Mouse (Mus musculus) hindbrain, embryonic 10.5 days (tissue): ENCODE measurements around the gene Krtcap3. TPM values are rescaled to one million over a fixed set of nuclear protein-coding genes. Genes with fewer than 3 reads are reported as not detected.

Experiments used
- DNase-seq: peaks from one replicate; pipeline ENCODE4 v3.0.0-alpha.2; 2017; ENCODE audit warnings: low spot score
- H3K27ac ChIP-seq: fragments of 300-500 bp; sonication (generic); 2 replicates; pipeline ENCODE4 v1.5.1; 2016; ENCODE audit warnings: mild to moderate bottlenecking, moderate library complexity
- H3K27me3 ChIP-seq: fragments of 300-500 bp; sonication (generic); 2 replicates; pipeline ENCODE4 v1.6.1; 2016; ENCODE audit warnings: mild to moderate bottlenecking; ENCODE audit not compliant: poor library complexity, insufficient read depth, severe bottlenecking
- H3K36me3 ChIP-seq: fragments of 300-500 bp; sonication (generic); 2 replicates; pipeline ENCODE4 v1.6.1; 2016; ENCODE audit warnings: mild to moderate bottlenecking, moderate library complexity
- H3K4me1 ChIP-seq: fragments of 300-500 bp; sonication (generic); replicated peaks from 2 replicates; pipeline ENCODE4 v1.6.1; 2016; ENCODE audit warnings: mild to moderate bottlenecking
- H3K4me3 ChIP-seq: fragments of 300-500 bp; sonication (generic); 2 replicates; pipeline ENCODE4 v1.5.1; 2016; ENCODE audit warnings: mild to moderate bottlenecking, moderate library complexity
- H3K9me3 ChIP-seq: fragments of 300-500 bp; sonication (generic); 2 replicates; pipeline ENCODE4 v1.6.1; 2016; ENCODE audit warnings: mild to moderate bottlenecking, moderate library complexity
- WGBS: fragments of 180-500 bp; shearing (Covaris S2); methylation state at CpG from one replicate; pipeline ENCODE4 v1.1.7; 2016; 5-methylcytosine and 5-hydroxymethylcytosine counted together
- polyA plus RNA-seq: library from polyadenylated mRNA; unstranded; fragments of >200 nt; fragmentation: Nextera tagmentation; extraction: Ambion mirVana; gene quantifications from 2 replicates; pipeline ENCODE4 v1.2.1, GENCODE M21; 2016

Gene Krtcap3
- polyA plus RNA-seq, 1 experiment from 2014 or later = 3.9 TPM

DNA sequence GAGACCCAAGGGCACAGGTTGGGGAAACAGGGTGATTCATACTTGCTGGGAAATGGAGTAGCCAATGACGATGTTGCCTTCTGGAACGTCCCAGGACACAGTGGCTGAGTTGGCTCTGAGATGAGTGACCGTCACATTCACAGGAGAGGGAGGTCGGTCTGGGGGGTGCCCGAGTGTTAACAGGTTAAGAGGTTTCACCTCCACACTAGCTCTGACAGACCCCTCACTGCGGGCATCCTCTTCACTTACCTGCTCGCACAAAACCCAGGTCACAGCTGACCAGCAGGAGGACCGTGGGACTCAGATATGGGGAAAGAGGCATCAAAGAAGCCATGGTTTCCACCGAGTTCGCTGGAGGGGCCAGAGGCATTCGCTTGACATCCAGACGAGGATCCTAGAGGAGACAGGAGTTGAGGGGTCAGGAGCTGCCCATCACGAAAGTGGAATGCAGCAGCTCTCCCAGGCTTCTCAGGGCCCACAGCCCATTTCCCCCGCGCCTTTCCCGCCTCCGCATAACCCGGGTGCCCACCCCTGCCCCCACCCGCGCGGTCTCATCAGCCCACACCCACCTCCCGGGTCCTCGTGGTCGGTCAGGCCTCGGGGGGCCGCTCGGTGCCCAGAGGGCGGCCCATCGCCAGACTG lies 43.6 kb downstream of the Krtcap3 start:
- H3K4me1 ChIP-seq = peaks cover 42% of the 10 kb centered on the region
- H3K9me3 ChIP-seq = no peaks in the 10 kb centered on the region
- H3K27me3 ChIP-seq = peaks cover 4% of the 10 kb centered on the region; the same call in 1 of the 2 replicates
- H3K27ac ChIP-seq = peak overlapping the region; percentile 93
- DNase-seq = no peak
- 6% methylated on average over 29 of the region's 29 CpGs for WGBS
- peaks cover 21% of the 10 kb centered on the region for H3K36me3 ChIP-seq
- peak overlapping the region; percentile 86 for H3K4me3 ChIP-seq

DNA sequence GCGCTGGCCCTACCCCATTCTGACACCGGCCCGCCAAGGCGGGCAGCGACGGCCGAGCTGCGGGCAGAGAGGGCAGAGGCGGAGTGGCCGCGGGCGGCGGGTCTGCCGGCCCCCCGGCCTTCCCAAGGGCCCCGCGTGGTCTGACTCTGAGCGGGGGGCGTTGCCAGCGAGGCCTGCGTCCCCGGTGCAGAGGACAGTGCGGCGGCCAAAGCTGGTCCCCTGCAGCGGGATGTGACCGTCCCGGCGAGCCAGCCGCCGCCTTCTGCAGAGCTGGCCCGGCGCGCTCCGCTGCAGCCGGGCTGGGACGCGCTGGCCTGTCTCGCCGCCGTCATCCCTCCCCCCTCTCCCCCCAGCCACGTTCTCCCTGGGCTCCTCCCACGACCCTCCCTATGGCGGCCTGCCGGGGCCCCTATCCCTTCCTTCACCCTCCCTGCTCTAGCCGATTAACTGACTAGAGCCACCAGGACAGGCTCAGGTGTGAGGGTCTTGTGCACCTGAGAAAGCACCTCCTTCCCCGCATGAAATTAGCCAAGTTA lies 44.2 kb downstream of the Krtcap3 start, which contains the start of gene Fndc4:
TSS of gene Fndc4 (minus strand) at position 475 of the 536 bp plus-strand sequence.
- 0% methylated on average over 46 of the region's 46 CpGs for WGBS
- peak within 1 kb of the TSS; percentile 93 for H3K27ac ChIP-seq
- peaks cover 4% of the 10 kb centered on the region; the same call in 1 of the 2 replicates for H3K27me3 ChIP-seq
- peaks cover 36% of the 10 kb centered on the region for H3K4me1 ChIP-seq
- peak; percentile 79 for DNase-seq
- H3K9me3 ChIP-seq = no peaks in the 10 kb centered on the region
- H3K36me3 ChIP-seq = peaks cover 21% of the 10 kb centered on the region
- H3K4me3 ChIP-seq = peak within 1 kb of the TSS; percentile 86

DNA sequence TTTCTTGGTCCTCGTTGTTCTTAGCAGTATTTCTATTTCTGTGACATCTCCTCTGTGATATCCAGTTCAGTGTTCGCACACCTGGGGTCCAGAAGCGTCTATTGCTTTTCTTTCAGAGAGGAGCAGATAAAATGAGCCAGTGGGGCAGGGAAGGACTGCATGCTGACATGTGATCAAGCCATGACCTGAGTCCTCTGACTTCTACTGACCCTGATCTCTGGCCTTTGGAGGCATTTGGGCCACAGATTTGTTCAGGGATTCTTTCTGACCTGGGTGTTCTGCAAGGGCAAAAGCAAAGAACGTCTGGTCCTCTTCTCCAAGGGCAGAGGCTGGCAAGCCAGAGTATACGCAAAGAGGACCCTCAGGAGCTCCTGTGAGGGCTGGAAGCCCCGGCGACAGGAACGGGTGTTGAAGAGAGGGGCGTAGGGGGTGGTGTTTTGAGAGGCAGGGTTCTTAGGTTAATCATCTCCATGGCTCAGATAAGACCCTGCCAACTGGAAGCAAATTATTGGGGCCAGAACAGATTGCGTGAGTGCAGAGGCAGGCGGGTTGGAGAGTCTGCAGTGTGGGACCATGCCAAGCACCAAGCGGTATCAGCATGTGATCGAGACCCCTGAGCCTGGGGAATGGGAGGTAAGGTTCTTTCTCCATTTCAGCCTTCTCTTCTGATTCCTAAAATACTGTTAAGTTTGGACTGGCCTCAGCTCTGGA lies 45.7 kb downstream of the Krtcap3 start, which contains the start of gene Gckr:
TSS of gene Gckr (plus strand) at position 397 of the 711 bp plus-strand sequence.
- no peak for DNase-seq
- WGBS = 78% methylated on average over 13 of the region's 13 CpGs
- Histone ChIP-seq H3K27me3 (peaks cover 4% of the 10 kb centered on the region; the same call in 1 of the 2 replicates), H3K4me1 (peaks cover 27% of the 10 kb centered on the region), H3K36me3 (peaks cover 21% of the 10 kb centered on the region), H3K4me3 (peak within 1 kb of the TSS; percentile 86), H3K27ac (no peak within 1 kb of the TSS), H3K9me3 (no peaks in the 10 kb centered on the region)

DNA sequence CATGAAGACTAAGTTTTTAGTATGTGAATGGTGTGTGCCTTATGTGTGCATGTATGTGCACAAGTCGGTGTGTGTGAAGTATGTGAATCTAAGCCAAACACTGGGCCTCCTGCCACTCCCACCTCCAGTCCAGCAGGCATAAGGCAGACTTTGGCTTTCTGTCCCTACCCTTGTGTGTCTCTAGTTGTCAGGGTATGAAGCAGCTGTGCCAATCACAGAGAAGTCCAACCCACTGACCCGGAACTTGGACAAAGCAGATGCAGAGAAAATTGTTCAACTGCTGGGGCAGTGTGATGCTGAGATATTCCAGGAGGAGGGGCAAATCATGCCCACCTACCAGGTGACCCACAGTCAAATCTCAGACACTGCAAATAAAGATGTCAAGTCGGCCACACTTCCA lies 46.5 kb downstream of the Krtcap3 start:
- H3K4me3 ChIP-seq = no peak overlapping the region
- H3K36me3 ChIP-seq = peaks cover 15% of the 10 kb centered on the region
- H3K27me3 ChIP-seq = peaks cover 4% of the 10 kb centered on the region; the same call in 1 of the 2 replicates
- peaks cover 27% of the 10 kb centered on the region for H3K4me1 ChIP-seq
- no peak for DNase-seq
- H3K27ac ChIP-seq = no peak overlapping the region
- WGBS = 84% methylated on average over 3 of the region's 3 CpGs
- H3K9me3 ChIP-seq = no peaks in the 10 kb centered on the region

DNA sequence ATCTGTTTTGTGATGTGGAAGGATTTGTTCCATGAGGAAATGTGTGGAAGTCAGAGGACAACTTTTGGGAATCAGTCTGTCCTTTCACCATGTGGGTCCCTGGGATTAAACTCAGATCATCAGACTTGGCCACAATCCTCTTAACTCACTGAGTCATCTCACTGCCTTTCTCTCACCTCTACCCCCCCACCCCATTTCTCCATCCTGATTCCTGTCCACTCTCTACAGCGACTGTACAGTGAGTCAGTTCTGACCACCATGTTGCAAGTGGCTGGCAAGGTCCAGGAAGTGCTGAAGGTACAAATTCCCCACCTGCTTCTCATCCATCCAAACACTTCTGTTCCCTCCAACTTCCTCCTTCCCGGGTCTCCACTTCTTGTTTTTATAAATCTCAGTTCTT lies 47.0 kb downstream of the Krtcap3 start:
- WGBS = 64% methylated on average over 2 of the region's 2 CpGs
- H3K27me3 ChIP-seq = peaks cover 4% of the 10 kb centered on the region; the same call in 1 of the 2 replicates
- H3K27ac ChIP-seq = no peak overlapping the region
- no peak overlapping the region for H3K4me3 ChIP-seq
- no peaks in the 10 kb centered on the region for H3K9me3 ChIP-seq
- DNase-seq = no peak
- peaks cover 10% of the 10 kb centered on the region for H3K36me3 ChIP-seq
- peaks cover 27% of the 10 kb centered on the region for H3K4me1 ChIP-seq

DNA sequence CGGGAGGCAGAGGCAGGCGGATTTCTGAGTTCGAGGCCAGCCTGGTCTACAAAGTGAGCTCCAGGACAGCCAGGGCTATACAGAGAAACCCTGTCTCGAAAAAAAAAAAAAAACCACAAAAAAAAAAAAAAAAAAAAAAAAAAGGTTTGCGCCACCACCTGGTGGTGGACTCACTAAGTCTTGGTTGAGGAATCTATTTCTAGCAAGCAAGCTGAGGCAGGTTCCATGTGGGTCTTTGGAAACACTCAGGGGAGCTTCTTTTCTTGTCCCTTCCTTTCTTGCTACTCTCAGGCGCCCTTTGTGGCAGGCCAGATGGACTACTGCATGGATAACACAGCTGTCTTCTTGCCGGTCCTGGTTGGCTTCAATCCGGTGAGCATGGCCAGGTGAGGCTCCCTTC lies 50.4 kb downstream of the Krtcap3 start:
- Histone ChIP-seq H3K9me3 (no peaks in the 10 kb centered on the region), H3K36me3 (no peaks in the 10 kb centered on the region), H3K4me3 (no peak overlapping the region), H3K27me3 (peaks cover 4% of the 10 kb centered on the region; the same call in 1 of the 2 replicates), H3K4me1 (no peaks in the 10 kb centered on the region), H3K27ac (no peak overlapping the region)
- 69% methylated on average over 8 of the region's 8 CpGs for WGBS
- DNase-seq = no peak

Other genes with a start within 250 kb of the Krtcap3 start
- 86.2 and 110 TPM in 2 replicates for gene Atraid, start 203.4 kb upstream of the Krtcap3 start, polyA plus RNA-seq
- 8.1 and 10.1 TPM in 2 replicates for gene Slc5a6, start 202.8 kb upstream of the Krtcap3 start, polyA plus RNA-seq
- 43.5 and 55.9 TPM in 2 replicates for gene Cad, start 196.9 kb upstream of the Krtcap3 start, polyA plus RNA-seq
- gene Dnajc5g, start 145.4 kb upstream of the Krtcap3 start, polyA plus RNA-seq = not detected in 2 replicates
- 2.1 and 9.3 TPM in 2 replicates for gene Slc30a3, start 143.5 kb upstream of the Krtcap3 start, polyA plus RNA-seq
- not detected in 2 replicates for gene Trim54, start 135.0 kb upstream of the Krtcap3 start, polyA plus RNA-seq
- gene Ucn, start 112.9 kb upstream of the Krtcap3 start, polyA plus RNA-seq = not detected in 2 replicates
- 59.2 and 60.7 TPM in 2 replicates for gene Mpv17, start 97.4 kb upstream of the Krtcap3 start, polyA plus RNA-seq
- 0.80 and 0.89 TPM in 2 replicates for gene Gm29609, start 71.8 kb upstream of the Krtcap3 start, polyA plus RNA-seq
- gene Gtf3c2, start 71.5 kb upstream of the Krtcap3 start, polyA plus RNA-seq = 105 and 118 TPM in 2 replicates
- 128 and 138 TPM in 2 replicates for gene Snx17, start 58.5 kb upstream of the Krtcap3 start, polyA plus RNA-seq
- 85.2 and 99.3 TPM in 2 replicates for gene Eif2b4, start 58.3 kb upstream of the Krtcap3 start, polyA plus RNA-seq
- gene Zfp513, start 49.4 kb upstream of the Krtcap3 start, polyA plus RNA-seq = 12.7 and 15.0 TPM in 2 replicates
- gene Ppm1g, start 31.0 kb upstream of the Krtcap3 start, polyA plus RNA-seq = 172 and 197 TPM in 2 replicates
- gene Nrbp1, start 10.8 kb upstream of the Krtcap3 start, polyA plus RNA-seq = 151 and 159 TPM in 2 replicates
- gene Gm9970, start 10.5 kb upstream of the Krtcap3 start, polyA plus RNA-seq = 0.30 TPM in 1 of 2 replicates, not detected in the other
- 35.2 and 39.7 TPM in 2 replicates for gene Ift172, start 39.4 kb downstream of the Krtcap3 start, polyA plus RNA-seq
- 47.3 and 55.6 TPM in 2 replicates for gene Fndc4, start 44.4 kb downstream of the Krtcap3 start, polyA plus RNA-seq
- gene Gckr, start 45.8 kb downstream of the Krtcap3 start, polyA plus RNA-seq = 0.14 TPM in 1 of 2 replicates, not detected in the other
- 74.9 and 81.3 TPM in 2 replicates for gene Zfp512, start 200.7 kb downstream of the Krtcap3 start, polyA plus RNA-seq
- not detected in 2 replicates for gene 4930548H24Rik, start 234.0 kb downstream of the Krtcap3 start, polyA plus RNA-seq
- 90.8 and 98.5 TPM in 2 replicates for gene Gpn1, start 243.1 kb downstream of the Krtcap3 start, polyA plus RNA-seq